Mouse (Mus musculus): ENCODE data around the gene Olfr1023.

DNA sequence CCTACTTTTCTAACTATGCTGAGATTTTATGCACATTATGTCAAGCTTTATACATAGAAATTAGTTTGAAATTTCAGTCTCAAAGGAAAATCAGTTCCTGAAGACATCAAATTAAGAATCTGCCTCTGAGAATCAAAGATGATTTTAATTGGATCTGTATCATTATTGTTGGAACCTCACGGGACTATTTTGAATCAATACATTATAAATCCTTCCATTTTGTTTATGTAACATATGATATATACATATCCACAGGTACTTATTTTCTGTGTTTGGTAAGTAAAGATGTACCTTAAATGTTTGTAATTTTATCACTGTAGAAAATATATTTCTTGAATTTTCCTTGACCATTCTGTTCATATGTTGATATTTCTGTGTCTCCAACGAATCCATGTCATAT is at the start of gene Olfr1023:
- TF ChIP-seq POLR2A (IDR thresholded peaks at IDR 0.05; ENCODE audit: insufficient read depth, low read depth, low read length), result no peak
- no peak for TF ChIP-seq CTCF (IDR thresholded peaks at IDR 0.05; ENCODE audit: insufficient read depth, low read depth, low read length)

Measured in olfactory bulb, adult 2 months (tissue).